Mouse (Mus musculus) embryo, embryonic 10.5 days (tissue): ENCODE measurements around the gene Rlbp1.

Source experiments
- DNase-seq: peaks from one replicate; pipeline ENCODE4 v3.0.0-alpha.2; 2015; ENCODE audit warnings: low spot score

Gene Rlbp1

GRCm38 (mm10) chr7:79386422-79387133, at the start of gene Rlbp1:
Gene Rlbp1 (minus strand): TSS chr7:79387048.
- no peak for DNase-seq

DNA sequence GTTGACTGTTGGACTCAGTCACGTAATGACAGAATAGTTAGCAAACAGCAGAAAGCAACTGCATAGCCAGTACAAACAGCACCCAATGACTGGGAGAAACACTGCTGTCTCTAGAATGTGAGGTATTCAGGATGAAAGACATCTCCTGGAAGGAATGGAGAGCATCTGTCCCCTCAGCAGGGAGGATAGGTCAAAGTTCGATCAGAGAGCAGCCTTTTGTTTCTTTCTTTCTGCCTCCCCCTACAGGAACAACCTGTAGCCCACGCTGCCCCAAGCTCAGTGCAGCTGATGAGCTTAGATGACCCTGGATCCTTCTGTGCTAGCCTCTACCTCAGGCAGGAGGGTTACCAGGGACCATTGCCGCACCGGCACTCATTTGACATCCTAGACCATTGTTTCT, 41.4 kb upstream of the Rlbp1 start:
- DNase-seq = peak; percentile 36

DNA sequence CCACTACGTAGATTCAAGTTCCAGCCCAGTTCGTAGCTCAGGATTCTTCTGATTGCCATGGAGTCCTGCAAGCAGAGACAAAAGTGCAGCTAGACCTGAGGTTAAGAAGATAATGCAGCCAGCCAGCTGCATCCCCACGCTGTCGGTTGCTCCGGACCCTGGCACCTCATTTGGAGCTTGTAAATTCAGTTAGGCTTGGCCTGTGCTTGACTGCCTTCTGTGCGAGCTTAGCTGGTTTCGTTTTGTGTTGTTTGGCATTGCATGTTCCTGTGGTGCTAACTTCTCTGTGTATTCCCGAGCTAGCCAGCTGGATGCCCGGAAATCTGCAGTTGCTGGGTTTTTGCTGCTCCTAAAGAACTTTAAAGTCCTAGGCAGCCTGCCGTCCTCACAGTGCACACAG, 39.0 kb upstream of the Rlbp1 start:
- DNase-seq = no peak

- DNase-seq = no peak
Observed at GRCm38 (mm10) chr7:79422876-79423275, 36.0 kb upstream of the Rlbp1 start.

GRCm38 (mm10) chr7:79419950-79420349, 33.1 kb upstream of the Rlbp1 start:
- DNase-seq = no peak

DNA sequence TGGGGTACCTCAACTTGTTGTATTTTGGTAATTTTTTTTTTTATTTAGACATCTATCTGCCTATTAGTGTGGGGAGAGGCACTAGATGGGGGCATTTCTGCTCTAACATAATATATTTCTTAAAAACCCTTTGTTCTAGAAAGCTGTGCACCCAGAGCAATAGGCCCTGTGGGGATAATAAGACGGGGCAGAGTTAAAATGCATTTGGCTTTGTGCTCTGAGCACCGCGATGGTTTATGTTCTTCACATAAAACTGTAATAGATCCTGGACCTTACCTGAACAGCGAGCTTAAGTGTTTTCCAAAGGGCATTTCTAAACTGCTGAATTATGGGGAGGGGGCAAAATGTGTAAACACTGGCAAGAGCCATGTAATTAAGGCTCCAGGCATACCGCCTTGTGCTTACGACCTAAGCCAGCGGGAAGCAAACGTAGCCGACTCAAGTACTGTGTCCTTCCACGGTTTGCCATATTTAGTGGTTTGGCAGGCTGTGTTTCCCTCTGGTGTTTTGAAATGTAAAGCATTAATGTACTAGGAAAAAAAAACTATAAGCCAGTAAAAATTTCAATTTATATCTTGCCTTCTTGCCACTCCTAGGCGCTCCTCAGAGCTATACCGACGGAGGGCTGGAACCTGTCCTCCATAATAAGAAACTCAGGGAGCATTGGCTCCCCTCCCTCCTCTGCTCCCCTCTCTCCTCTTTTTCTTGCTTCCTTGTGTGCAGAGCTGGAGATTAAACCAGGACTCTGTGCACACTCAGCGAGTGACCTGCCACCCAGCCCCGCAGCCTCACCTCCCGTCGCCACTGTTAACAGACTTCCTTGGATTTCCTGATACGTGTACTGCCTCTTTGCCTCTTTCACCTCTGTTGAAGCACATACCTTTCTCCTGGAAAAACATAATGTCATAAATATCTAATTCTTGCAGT, 27.9 kb upstream of the Rlbp1 start:
- no peak for DNase-seq

GRCm38 (mm10) chr7:79400296-79400695, 13.4 kb upstream of the Rlbp1 start:
- no peak for DNase-seq

GRCm38 (mm10) chr7:79398971-79399370, 12.1 kb upstream of the Rlbp1 start:
- no peak for DNase-seq

- no peak for DNase-seq
Observed at GRCm38 (mm10) chr7:79398426-79398825, 11.6 kb upstream of the Rlbp1 start.

DNA sequence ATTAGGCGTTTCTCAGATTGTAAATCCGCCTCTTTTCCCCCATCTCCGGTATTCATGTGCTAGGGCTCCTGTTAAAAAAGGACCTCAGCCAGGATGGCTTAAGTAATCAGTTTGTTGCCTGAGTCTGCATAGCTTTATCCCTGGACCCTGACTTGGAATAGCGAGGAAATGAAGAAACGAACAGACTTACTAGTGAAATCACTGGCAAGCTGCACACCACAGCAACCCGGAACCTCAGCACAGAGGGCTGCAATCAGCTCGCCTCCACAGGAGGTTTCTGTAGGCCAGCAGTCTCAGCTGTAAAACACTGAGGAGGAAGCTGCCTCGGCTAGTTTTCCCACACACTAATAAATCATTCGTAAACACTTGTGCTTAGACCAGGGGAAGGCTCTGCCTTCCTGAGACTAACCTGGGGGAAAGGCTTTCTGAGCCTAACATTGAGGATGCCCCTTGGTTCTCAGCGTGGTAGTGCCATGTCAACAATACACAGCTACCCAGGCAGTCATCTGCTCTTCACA, 10.7 kb upstream of the Rlbp1 start:
- DNase-seq = no peak

GRCm38 (mm10) chr7:79395186-79395585, 8.3 kb upstream of the Rlbp1 start:
- DNase-seq = no peak

DNA sequence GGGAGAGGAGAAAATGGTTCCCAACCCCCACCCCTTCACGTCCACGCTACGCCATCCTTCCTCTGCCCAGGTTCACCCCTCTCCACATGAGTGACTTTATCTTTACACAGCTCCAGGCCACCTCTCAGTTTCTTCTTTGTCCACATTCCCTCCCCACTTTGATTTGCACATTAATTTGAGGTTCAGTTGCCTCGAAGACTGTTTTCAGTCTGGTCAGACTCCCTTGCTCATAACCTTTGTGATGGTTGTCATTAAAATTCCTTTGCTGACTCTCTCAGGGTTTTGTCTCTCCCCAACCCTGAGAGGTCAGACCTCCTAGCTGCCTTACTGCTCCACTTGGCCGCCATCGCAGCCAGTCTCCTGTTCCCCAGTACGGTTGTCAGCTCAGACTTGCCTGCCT, 7.8 kb upstream of the Rlbp1 start:
- DNase-seq = no peak

GRCm38 (mm10) chr7:79393924-79394323, 7.1 kb upstream of the Rlbp1 start:
- no peak for DNase-seq

DNA sequence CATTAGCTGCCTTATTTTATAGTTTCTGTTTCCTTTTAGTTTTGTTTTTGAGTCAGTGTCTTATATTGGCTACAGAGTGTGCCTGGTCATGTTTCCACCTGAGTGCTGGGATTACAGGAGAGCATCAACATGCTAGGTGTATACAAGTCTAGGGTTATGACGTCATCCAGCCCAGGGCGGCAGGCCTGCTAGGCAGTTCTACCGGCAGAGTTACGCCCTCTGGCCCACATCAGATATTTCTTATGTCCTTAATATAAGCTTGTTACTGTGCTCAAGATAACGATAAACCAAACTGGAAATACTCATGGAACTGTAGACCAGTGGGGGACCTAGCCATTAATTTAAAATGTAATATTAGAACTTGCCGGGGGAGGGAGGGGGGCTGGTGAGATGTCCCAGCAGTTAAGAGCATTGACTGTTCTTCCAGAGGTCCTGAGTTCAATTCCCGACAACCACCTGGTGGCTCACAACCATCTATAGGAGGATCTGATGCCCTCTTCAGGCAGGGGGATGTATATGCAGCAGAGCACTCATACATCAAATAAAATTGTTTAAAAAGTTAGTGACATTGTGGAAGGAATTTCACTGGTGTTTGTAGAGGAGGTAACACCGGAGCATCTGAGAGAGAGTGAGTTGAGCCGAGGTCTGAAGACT, 6.1 kb upstream of the Rlbp1 start:
- DNase-seq = peak; percentile 47

- DNase-seq = peak; percentile 97
Observed at GRCm38 (mm10) chr7:79391883-79392649, 5.2 kb upstream of the Rlbp1 start, which contains the start of gene Fanci. Gene Fanci (plus strand): TSS chr7:79391929.

DNA sequence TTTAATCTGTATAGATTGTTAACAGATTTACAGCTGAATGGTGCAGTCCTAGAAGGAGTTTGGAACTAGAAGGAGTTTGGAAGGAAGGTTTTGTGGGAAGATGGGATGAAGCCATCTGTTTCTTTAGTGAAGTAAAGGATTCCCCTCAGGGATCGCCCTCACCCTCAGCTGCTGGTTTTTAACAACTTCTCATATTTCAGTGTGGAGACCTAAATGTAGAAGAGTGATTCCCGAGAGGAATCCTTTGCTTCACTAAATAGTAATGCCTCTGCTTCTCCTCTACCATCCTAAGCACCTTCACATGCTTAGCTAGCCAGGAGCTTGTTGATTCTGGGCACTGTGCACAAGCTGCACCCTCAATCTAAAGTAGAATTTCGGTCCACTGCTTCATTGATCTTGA, 4.6 kb upstream of the Rlbp1 start:
- DNase-seq = peak; percentile 49

- no peak for DNase-seq
Observed at GRCm38 (mm10) chr7:79390141-79390708, 3.4 kb upstream of the Rlbp1 start.

DNA sequence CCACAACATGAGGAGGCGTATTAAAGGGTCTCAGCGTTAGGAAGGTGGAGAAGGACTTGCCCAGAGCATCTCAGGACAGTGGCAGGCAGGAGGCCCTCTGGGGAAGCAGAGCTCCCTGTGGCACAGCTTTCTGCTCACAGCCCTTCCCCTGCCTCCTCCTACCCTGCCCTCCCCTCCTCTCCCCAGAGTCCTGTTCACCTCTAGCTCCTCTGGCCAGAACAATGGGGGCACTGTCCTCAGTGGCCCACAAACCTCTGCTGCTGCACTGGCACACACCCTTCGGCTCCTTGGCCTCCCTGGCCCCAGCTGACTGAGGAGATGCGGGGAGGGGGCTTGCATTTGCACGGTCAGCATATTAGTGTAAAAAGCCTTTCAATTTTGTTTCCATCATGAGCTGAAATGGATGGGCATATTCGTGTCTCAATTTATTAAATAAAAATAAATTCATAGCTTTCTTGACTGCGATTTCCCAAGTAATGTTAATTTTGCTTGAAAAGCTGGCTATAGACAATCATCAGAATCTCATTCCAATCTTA, 1.9 kb upstream of the Rlbp1 start:
- peak; percentile 29 for DNase-seq

GRCm38 (mm10) chr7:79387991-79388390, 1.1 kb upstream of the Rlbp1 start:
- DNase-seq = no peak

DNA sequence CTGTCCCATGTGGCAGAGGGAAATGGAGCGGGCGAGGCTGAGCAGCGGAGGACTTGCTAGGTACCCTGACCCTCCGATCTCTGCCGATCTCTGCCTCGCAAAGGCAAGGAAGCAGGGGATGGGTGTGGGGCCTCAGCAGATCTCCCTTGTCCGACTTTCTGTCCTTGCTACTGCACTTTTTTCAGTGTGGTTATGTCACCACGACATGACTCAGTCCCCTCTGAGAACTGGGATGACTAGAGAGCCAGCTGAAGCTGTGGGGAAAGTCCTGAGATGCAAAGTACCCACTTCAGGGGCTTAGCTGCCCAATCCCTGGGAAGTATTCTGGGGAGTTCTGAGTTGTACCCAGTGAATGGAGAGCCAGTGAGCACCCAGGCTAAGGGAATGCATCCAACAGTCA, 292 bp upstream of the Rlbp1 start:
- DNase-seq = no peak
